Mouse (Mus musculus) ES-Bruce4 (cell line): ENCODE data around the gene Rab35. TPM values are rescaled to one million over a fixed set of nuclear protein-coding genes. Genes with fewer than 3 reads are reported as not detected.

ENCODE experiments used
- H3K27ac ChIP-seq: 2 replicates; pipeline ENCODE4 v1.5.1; 2012; ENCODE audit warnings: low read length, inconsistent platforms; ENCODE audit not compliant: insufficient read depth
- H3K27me3 ChIP-seq: 2 replicates; pipeline ENCODE4 v1.6.1; 2012; ENCODE audit warnings: mild to moderate bottlenecking, low read length, inconsistent platforms; ENCODE audit not compliant: control insufficient read depth, poor library complexity, insufficient read depth, severe bottlenecking
- H3K36me3 ChIP-seq: 2 replicates; pipeline ENCODE4 v1.6.1; 2012; ENCODE audit warnings: inconsistent platforms, mild to moderate bottlenecking, low read length, moderate library complexity; ENCODE audit not compliant: control insufficient read depth, poor library complexity, insufficient read depth, severe bottlenecking
- H3K4me1 ChIP-seq: one replicate; pipeline ENCODE4 v1.8.1; 2011; ENCODE audit warnings: low read length; ENCODE audit not compliant: control insufficient read depth, insufficient read depth
- H3K4me3 ChIP-seq: 2 replicates; pipeline ENCODE4 v1.5.1; 2011; ENCODE audit warnings: low read depth, mild to moderate bottlenecking, low read length
- H3K9ac ChIP-seq: 2 replicates; pipeline ENCODE4 v1.6.1; 2012; ENCODE audit warnings: low read depth, mild to moderate bottlenecking, inconsistent platforms; ENCODE audit not compliant: poor library complexity, severe bottlenecking
- H3K9me3 ChIP-seq: replicated peaks from 2 replicates; pipeline ENCODE4 v1.6.1; 2012; ENCODE audit warnings: mild to moderate bottlenecking, low read length, inconsistent platforms; ENCODE audit not compliant: control insufficient read depth, poor library complexity, insufficient read depth, severe bottlenecking
- CTCF ChIP-seq: IDR thresholded peaks from one replicate; pipeline ENCODE4 v1.8.1; 2011; ENCODE audit warnings: low read depth, low read length
- EP300 ChIP-seq: IDR thresholded peaks from 2 replicates; pipeline ENCODE4 v1.6.1; 2011; ENCODE audit warnings: low read depth, low read length; ENCODE audit not compliant: insufficient read depth
- POLR2A ChIP-seq: IDR thresholded peaks from one replicate; pipeline ENCODE4 v1.8.1; 2011; ENCODE audit warnings: low read length; ENCODE audit not compliant: insufficient read depth
- polyA plus RNA-seq: library from polyadenylated mRNA; stranded (reverse); fragments of >200 nt; gene quantifications from 2 replicates; pipeline ENCODE4 v1.2.4, GENCODE M21; 2011; ENCODE audit warnings: low read depth; ENCODE audit not compliant: missing spikeins, insufficient read depth, insufficient read length

Rab35 gene
- polyA plus RNA-seq, 1 experiment, result 58.9 TPM

DNA sequence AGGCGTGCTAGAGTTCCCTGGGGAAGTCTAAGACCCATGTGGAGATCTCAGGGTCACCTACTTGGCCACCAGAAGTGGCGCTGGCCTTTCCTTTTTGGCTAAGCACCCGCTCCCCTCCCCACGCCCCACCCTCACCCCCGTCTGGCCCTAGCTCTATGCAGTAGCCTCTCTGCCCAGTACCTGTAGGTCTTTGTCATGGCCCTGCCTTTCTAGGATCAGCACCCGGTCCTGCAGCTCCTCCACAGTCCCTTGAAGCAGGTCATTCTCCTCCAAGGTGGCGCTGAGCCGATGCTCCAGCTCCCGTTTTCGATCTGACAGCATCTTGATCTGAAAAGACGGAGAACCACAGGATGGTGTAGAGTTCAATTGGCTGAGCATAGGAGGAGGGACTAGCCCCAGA, 38.3 kb downstream of the Rab35 start:
- Histone ChIP-seq H3K27ac (no peak overlapping the region), H3K4me3 (no peak overlapping the region), H3K36me3 (no peaks in the 10 kb centered on the region), H3K9ac (no peak overlapping the region), H3K27me3 (no peaks in the 10 kb centered on the region), H3K9me3 (no peaks in the 10 kb centered on the region), H3K4me1 (no peaks in the 10 kb centered on the region)
- no peak for TF ChIP-seq EP300
- TF ChIP-seq POLR2A, result no peak
- no peak for TF ChIP-seq CTCF

DNA sequence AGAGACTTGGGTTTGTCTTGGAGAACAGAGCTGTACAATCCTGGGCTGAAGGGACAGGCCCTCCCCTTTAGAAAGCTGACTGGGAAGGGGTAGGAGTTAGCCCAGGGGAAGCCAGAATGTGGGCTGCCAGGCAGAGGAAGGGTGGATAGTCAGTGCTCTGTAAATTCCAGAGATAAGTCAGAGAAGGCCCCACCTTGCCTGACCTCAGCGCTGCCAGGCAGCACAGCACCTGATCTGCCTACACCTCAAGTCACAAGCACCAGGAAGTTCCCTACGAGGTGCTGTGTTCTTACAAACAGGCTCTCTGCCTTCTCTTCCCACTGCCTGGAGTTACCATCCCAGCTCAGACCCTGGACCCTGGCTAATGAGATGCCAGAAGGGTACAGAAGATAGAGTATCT, 38.7 kb downstream of the Rab35 start:
- TF ChIP-seq POLR2A, result no peak
- no peak for TF ChIP-seq CTCF
- TF ChIP-seq EP300, result no peak
- Histone ChIP-seq H3K27ac (no peak overlapping the region), H3K4me1 (no peaks in the 10 kb centered on the region), H3K9me3 (no peaks in the 10 kb centered on the region), H3K27me3 (no peaks in the 10 kb centered on the region), H3K9ac (no peak overlapping the region), H3K4me3 (no peak overlapping the region), H3K36me3 (no peaks in the 10 kb centered on the region)

GRCm38 (mm10) chr5:115671846-115672245, 40.1 kb downstream of the Rab35 start:
- Histone ChIP-seq H3K4me1 (no peaks in the 10 kb centered on the region), H3K36me3 (no peaks in the 10 kb centered on the region)
- TF ChIP-seq POLR2A (no peak), CTCF (no peak), EP300 (no peak)

DNA sequence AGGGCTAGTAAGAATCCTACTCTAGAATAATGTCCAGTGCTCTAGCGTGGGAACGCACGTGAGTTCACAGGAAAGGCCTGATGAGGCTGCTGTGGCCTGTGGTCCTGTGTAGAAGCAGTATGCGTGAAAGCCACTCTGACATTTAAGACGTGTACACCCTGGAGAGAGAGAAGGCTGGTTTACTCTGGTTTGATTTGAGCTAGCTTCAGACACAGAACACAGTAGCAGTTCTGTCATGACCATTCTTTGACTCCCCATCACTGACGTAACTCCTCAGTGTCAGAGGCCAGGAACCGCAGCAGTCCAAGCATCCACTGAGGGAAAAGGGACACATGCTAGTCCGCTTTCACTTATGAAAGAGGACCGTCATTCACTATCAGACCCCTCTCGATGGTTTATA, 53.4 kb downstream of the Rab35 start:
- no peak for TF ChIP-seq POLR2A
- TF ChIP-seq EP300, result no peak
- TF ChIP-seq CTCF, result no peak

More at GRCm38 (mm10) chr5:115671846-115672245, 40.1 kb downstream of the Rab35 start:
- H3K27ac ChIP-seq, result no peak overlapping the region
- H3K4me3 ChIP-seq, result no peak overlapping the region
- no peak overlapping the region for H3K9ac ChIP-seq
- H3K9me3 ChIP-seq, result no peaks in the 10 kb centered on the region
- H3K27me3 ChIP-seq, result no peaks in the 10 kb centered on the region

DNA sequence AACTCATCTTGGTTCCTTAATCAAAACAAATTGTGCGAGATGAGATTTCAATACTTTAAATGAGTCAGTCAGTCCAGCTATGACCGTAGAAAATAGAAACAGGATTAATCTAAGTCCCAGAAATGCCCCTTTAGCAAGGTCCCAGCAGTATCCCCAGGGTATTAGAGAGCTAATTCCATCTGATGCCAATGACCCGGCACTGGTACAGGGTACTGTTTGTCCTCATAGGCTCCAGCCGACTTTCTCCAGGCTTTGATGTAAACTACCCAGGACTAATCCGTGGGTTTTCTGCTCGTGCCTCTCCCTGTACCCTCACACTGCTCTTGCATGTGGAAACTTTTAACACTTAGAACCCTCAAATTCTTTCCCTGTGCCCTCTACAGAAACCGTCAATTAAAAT, 55.0 kb downstream of the Rab35 start:
- TF ChIP-seq CTCF (no peak), POLR2A (no peak), EP300 (no peak)
- Histone ChIP-seq H3K27me3 (no peaks in the 10 kb centered on the region), H3K4me1 (no peaks in the 10 kb centered on the region), H3K9ac (no peak overlapping the region), H3K9me3 (no peaks in the 10 kb centered on the region), H3K4me3 (no peak overlapping the region), H3K36me3 (no peaks in the 10 kb centered on the region), H3K27ac (no peak overlapping the region)

More for the DNA sequence above, 53.4 kb downstream of the Rab35 start:
- Histone ChIP-seq H3K4me3 (no peak overlapping the region), H3K27ac (no peak overlapping the region), H3K9ac (no peak overlapping the region), H3K9me3 (no peaks in the 10 kb centered on the region), H3K27me3 (no peaks in the 10 kb centered on the region), H3K36me3 (no peaks in the 10 kb centered on the region), H3K4me1 (no peaks in the 10 kb centered on the region)

DNA sequence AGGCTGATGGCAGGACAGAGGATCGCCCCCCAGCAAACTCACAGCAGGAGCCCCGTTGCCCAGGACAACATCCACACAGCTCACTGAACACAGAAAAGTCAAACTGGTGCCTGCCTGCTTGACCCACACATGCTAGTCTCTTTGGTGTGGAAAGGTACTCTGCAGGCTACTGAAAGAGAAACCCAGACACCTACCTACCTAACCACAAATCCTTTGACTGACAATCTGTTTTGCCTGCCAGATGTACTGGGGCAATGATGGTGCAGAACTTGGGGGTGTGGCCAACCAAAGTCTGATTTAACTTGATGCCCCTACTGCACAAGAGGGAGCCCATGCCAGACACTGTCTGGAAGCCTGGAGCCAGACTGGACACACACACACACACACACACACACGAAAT, 61.6 kb downstream of the Rab35 start:
- no peak overlapping the region for H3K27ac ChIP-seq
- no peaks in the 10 kb centered on the region for H3K27me3 ChIP-seq
- H3K4me1 ChIP-seq, result peaks cover 12% of the 10 kb centered on the region
- H3K36me3 ChIP-seq, result no peaks in the 10 kb centered on the region
- H3K9ac ChIP-seq, result no peak overlapping the region
- no peaks in the 10 kb centered on the region for H3K9me3 ChIP-seq
- H3K4me3 ChIP-seq, result no peak overlapping the region
- TF ChIP-seq POLR2A (no peak), EP300 (no peak), CTCF (no peak)
